8 mouse cellular contexts compared by ENCODE assay signal in the genomic region with DNA sequence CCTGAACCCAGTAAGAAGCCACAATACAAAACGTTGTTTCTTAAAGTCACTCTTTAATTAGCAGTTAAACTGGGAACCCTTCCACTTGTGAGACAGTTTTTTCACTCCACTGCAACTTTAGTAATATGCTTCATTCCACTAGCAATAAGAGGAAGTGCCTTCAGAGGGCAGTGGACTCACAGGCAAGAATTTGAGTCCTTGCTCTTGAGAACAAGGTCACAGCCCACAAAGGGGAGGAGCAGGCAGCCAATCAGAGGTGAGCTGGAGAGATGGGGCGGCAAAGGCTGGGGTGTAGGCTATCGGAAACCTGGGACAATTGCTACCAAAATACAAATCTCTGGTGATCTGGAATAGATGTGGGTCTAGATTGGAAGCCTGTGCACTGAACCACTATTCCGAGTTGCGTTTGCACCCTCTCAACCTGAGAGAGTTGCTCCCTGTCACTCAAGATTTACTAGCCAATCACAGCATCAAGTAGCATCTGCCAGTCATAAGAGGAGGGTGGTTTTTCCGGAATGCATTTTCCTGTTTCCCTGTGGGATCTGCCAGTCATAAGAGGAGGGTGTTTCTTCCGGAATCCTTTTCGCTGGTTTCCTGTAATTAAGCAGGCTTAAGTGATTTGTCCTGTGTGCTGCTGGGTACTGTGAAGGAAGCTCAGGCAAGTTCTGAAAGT. TPM values are rescaled to one million over a fixed set of nuclear protein-coding genes. Genes with fewer than 3 reads are reported as not detected.
DNase-seq lines count a peak whose midpoint lies in the region; ATAC-seq lines count a peak whose summit lies in the region.
"Not testable (repeated sequence)": the region's sequence is repeated elsewhere in the genome, so short reads cannot be mapped to it uniquely, and the experiment has no call there.

Gene Zfp97, plus strand, starts transcription at position 586 of the 673 bp plus-strand sequence.

- no CpG with 5 or more reads among the region's 8 CpGs for WGBS in heart, embryonic 11.5 days (ENCODE audit: insufficient replicate concordance)
- no CpG with 5 or more reads among the region's 8 CpGs for WGBS in hindbrain, embryonic 14.5 days
- WGBS in kidney, embryonic 16.5 days: no CpG with 5 or more reads among the region's 8 CpGs
- no CpG with 5 or more reads among the region's 8 CpGs for WGBS in liver, embryonic 15.5 days (ENCODE audit: insufficient replicate concordance)
- no CpG with 5 or more reads among the region's 8 CpGs for WGBS in midbrain, embryonic 11.5 days
- no CpG with 5 or more reads among the region's 8 CpGs for WGBS in neural tube, embryonic 14.5 days

- ATAC-seq in erythroblast, adult 5-6 weeks (replicated peaks; ENCODE audit: low FRiP score, poor library complexity, severe bottlenecking): peak; percentile 93
- peak; percentile 93 for ATAC-seq in heart, embryonic 11.5 days (replicated peaks; ENCODE audit: insufficient number of reproducible peaks, low FRiP score, low TSS enrichment)
- peak; percentile 97 for ATAC-seq in hindbrain, embryonic 14.5 days (ENCODE audit: low FRiP score)
- peak; percentile 99 for ATAC-seq in kidney, embryonic 16.5 days (ENCODE audit: low FRiP score, low TSS enrichment)
- peak; percentile 100 for ATAC-seq in liver, embryonic 15.5 days (ENCODE audit: insufficient read depth)
- peak; percentile 99 for ATAC-seq in midbrain, embryonic 11.5 days (ENCODE audit: low FRiP score)
- ATAC-seq in neural tube, embryonic 14.5 days (ENCODE audit: low read depth): peak; percentile 98

- not testable (repeated sequence) for H3K9ac ChIP-seq in ES-E14 (ENCODE audit: insufficient read depth, low read depth, low read length, poor library complexity, severe bottlenecking); heart, embryonic 11.5 days (ENCODE audit: low read depth, low read length); hindbrain, embryonic 14.5 days; kidney, embryonic 16.5 days (replicated peaks; ENCODE audit: low read length); liver, embryonic 15.5 days; midbrain, embryonic 11.5 days (ENCODE audit: low read length); neural tube, embryonic 14.5 days (replicated peaks; ENCODE audit: low read depth, low read length)

- not testable (repeated sequence) for DNase-seq in ES-E14 (ENCODE audit: low read depth, low spot score); hindbrain, embryonic 14.5 days (ENCODE audit: low spot score); midbrain, embryonic 11.5 days (ENCODE audit: low spot score, missing footprints)

- H3K27me3 ChIP-seq in heart, embryonic 11.5 days (ENCODE audit: control insufficient read depth, insufficient read depth, low read length); hindbrain, embryonic 14.5 days (ENCODE audit: control insufficient read depth, insufficient read depth, low read length); kidney, embryonic 16.5 days (ENCODE audit: insufficient read depth, low read length); liver, embryonic 15.5 days; midbrain, embryonic 11.5 days (ENCODE audit: control insufficient read depth, insufficient read depth, low read length); neural tube, embryonic 14.5 days (ENCODE audit: control insufficient read depth, insufficient read depth, low read length): not testable (repeated sequence)

- not testable (repeated sequence) for H3K4me2 ChIP-seq in heart, embryonic 11.5 days; hindbrain, embryonic 14.5 days (replicated peaks); kidney, embryonic 16.5 days (replicated peaks; ENCODE audit: low read depth, low read length); liver, embryonic 15.5 days; midbrain, embryonic 11.5 days; neural tube, embryonic 14.5 days (ENCODE audit: low read depth, low read length)

- in situ Hi-C loops in ES-E14 (cut with MboI; ENCODE audit: low sequenced_read_pairs in 2 of 2, unreplicated experiment in 2 of 2): not testable (repeated sequence)

- H3K4me3 ChIP-seq in ES-E14 (ENCODE audit: insufficient read depth in 1 of 2, low read depth in 1 of 2, low read length in 2 of 2, poor library complexity in 1 of 2, severe bottlenecking in 1 of 2); heart, embryonic 11.5 days (ENCODE audit: low read depth, low read length); hindbrain, embryonic 14.5 days (replicated peaks; ENCODE audit: low read length); kidney, embryonic 16.5 days (ENCODE audit: low read length); liver, embryonic 15.5 days (replicated peaks); midbrain, embryonic 11.5 days (ENCODE audit: low read depth, low read length); neural tube, embryonic 14.5 days (ENCODE audit: low read depth, low read length): not testable (repeated sequence)

- H3K36me3 ChIP-seq in ES-E14 (ENCODE audit: control insufficient read depth, insufficient read depth, low read length, poor library complexity, severe bottlenecking); heart, embryonic 11.5 days (ENCODE audit: control insufficient read depth, insufficient read depth, low read length); hindbrain, embryonic 14.5 days (replicated peaks; ENCODE audit: control insufficient read depth, insufficient read depth); kidney, embryonic 16.5 days (ENCODE audit: insufficient read depth, low read length); liver, embryonic 15.5 days (replicated peaks); midbrain, embryonic 11.5 days (ENCODE audit: control insufficient read depth, insufficient read depth, low read length); neural tube, embryonic 14.5 days (ENCODE audit: control insufficient read depth, insufficient read depth, low read length): not testable (repeated sequence)

- not testable (repeated sequence) for H3K9me3 ChIP-seq in ES-E14 (ENCODE audit: control insufficient read depth, insufficient read depth, low read depth, low read length); heart, embryonic 11.5 days (replicated peaks; ENCODE audit: control insufficient read depth, low read length); hindbrain, embryonic 14.5 days (ENCODE audit: control insufficient read depth, low read length); kidney, embryonic 16.5 days (ENCODE audit: low read length); liver, embryonic 15.5 days (replicated peaks); midbrain, embryonic 11.5 days (ENCODE audit: control insufficient read depth, low read length); neural tube, embryonic 14.5 days (ENCODE audit: control insufficient read depth, low read length)

- not testable (repeated sequence) for H3K4me1 ChIP-seq in ES-E14 (ENCODE audit: control insufficient read depth in 2 of 2, insufficient read depth in 2 of 2, low read length in 2 of 2, poor library complexity in 1 of 2); heart, embryonic 11.5 days (ENCODE audit: control insufficient read depth, insufficient read depth, low read length); hindbrain, embryonic 14.5 days (replicated peaks; ENCODE audit: control insufficient read depth, insufficient read depth, low read length); kidney, embryonic 16.5 days (ENCODE audit: insufficient read depth, low read length); liver, embryonic 15.5 days (replicated peaks); midbrain, embryonic 11.5 days (ENCODE audit: control insufficient read depth, insufficient read depth, low read length); neural tube, embryonic 14.5 days (ENCODE audit: control insufficient read depth, insufficient read depth, low read length)

- not testable (repeated sequence) for H3K27ac ChIP-seq in ES-E14 (ENCODE audit: insufficient read depth, low read depth, low read length, poor library complexity, severe bottlenecking); heart, embryonic 11.5 days (ENCODE audit: low read depth, low read length); hindbrain, embryonic 14.5 days; kidney, embryonic 16.5 days (ENCODE audit: low read length); liver, embryonic 15.5 days (replicated peaks); midbrain, embryonic 11.5 days (ENCODE audit: low read depth, low read length); neural tube, embryonic 14.5 days (ENCODE audit: low read depth, low read length)

RNA-seq across cellular contexts. Expression of gene Zfp97, which starts in this region (rescaled TPM):
- 41.8 and 47.3 TPM in 2 replicates for total RNA-seq in ES-E14 (2012; rRNA removed)
- 2.5 and 3.8 TPM in 2 replicates for total RNA-seq in erythroblast, adult 5-6 weeks (2015; ENCODE audit: low replicate concordance)
- total RNA-seq in erythroblast, adult 5-6 weeks (2017; ENCODE audit: low replicate concordance): 0.84 and 2.0 TPM in 2 replicates
- polyA plus RNA-seq in heart, embryonic 11.5 days (2014; fragmentation: Nextera tagmentation; extraction: Ambion mirVana): 6.2 and 6.6 TPM in 2 replicates
- polyA plus RNA-seq in hindbrain, embryonic 14.5 days (2014; fragmentation: Nextera tagmentation; extraction: Ambion mirVana): 3.9 and 4.4 TPM in 2 replicates
- polyA plus RNA-seq in kidney, embryonic 16.5 days (2015; fragmentation: Nextera tagmentation; extraction: Ambion mirVana): 8.4 and 8.7 TPM in 2 replicates
- 1.5 and 1.6 TPM in 2 replicates for polyA plus RNA-seq in liver, embryonic 15.5 days (2015; fragmentation: Nextera tagmentation; extraction: Ambion mirVana)
- polyA plus RNA-seq in midbrain, embryonic 11.5 days (2014; fragmentation: Nextera tagmentation; extraction: Ambion mirVana): 5.0 and 5.2 TPM in 2 replicates
- 4.5 and 5.5 TPM in 2 replicates for polyA plus RNA-seq in neural tube, embryonic 14.5 days (2014; fragmentation: Nextera tagmentation; extraction: Ambion mirVana)
